Mouse (Mus musculus) liver, postnatal 0 days (tissue): ENCODE measurements around the gene Gtf3c6.

Experiments
- CTCF ChIP-seq: sonication (generic); IDR thresholded peaks from 2 replicates; pipeline ENCODE4 v1.5.1; 2016; ENCODE audit warnings: antibody characterized with exemption, low read depth
- EP300 ChIP-seq: IDR thresholded peaks from 2 replicates; pipeline ENCODE4 v1.6.1; 2016; ENCODE audit warnings: antibody characterized with exemption, low read depth, mild to moderate bottlenecking

DNA sequence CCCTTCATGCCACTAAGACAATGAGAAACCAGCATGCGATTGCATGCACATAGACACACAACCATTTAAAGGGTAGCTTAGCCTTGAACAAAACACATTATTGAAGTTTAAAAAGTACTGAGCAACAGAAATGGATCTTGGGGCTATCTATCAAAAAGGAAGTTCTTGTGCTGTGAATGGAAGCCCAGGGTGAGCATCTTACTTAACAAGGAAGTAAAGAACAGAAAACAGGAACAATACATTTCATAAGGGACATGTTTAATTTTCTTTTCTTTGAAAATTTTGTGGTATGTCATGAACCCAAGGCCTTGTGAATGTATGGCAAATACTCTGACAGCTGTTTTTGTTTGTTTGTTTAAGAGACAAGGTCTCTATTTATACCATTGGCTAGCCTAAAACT is 28.2 kb downstream of the Gtf3c6 start:
- TF ChIP-seq CTCF (no peak), EP300 (no peak)
